Mouse (Mus musculus): ENCODE results near the gene Krt32. TPM values are rescaled to one million over a fixed set of nuclear protein-coding genes. Genes with fewer than 3 reads are reported as not detected.

Krt32 gene
- polyA plus RNA-seq, 1 experiment from 2014 or later = not detected

- 48% methylated on average over 9 of the region's 9 CpGs for WGBS (ENCODE audit: insufficient replicate concordance)
- no peak overlapping the region for H3K27ac ChIP-seq (ENCODE audit: low read depth)
- no peak for DNase-seq
These were observed 32.1 kb downstream of the Krt32 start for GRCm38 (mm10) chr11:100055686-100056655.

DNA sequence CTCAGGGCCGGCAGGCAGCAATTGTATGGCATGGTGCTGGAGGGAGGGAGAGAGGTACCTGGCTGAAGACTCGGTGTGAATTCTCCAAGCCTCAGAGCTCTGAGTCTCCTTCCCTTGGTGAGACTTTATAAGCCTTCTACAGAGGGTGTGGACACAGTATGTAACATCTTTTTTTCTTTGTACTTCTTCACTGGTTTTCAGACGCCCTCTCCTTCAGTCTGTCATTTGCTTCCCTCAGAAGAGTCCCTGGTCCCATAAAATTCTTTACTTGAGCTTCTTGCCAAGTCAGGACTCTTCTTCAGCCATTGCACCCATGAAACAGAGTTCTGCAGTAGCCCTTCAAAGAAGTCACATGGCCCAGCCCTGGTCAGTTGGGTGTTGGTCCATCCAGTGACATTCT is 37.6 kb downstream of the Krt32 start, which contains the start of gene Krt31:
Gene Krt31, minus strand, starts transcription at position 101 of the 400 bp plus-strand sequence.
- Histone ChIP-seq H3K36me3 (replicated peaks; ENCODE audit: insufficient read depth, low read length) (no peaks in the 10 kb centered on the region), H3K4me1 (ENCODE audit: insufficient read depth) (no peaks in the 10 kb centered on the region), H3K9ac (replicated peaks) (no peak within 1 kb of the TSS), H3K4me2 (ENCODE audit: low read depth, low read length) (no peak within 1 kb of the TSS), H3K9me3 (ENCODE audit: low read length) (no peaks in the 10 kb centered on the region), H3K27me3 (ENCODE audit: insufficient read depth, low read length) (no peaks in the 10 kb centered on the region), H3K27ac (ENCODE audit: low read depth) (no peak within 1 kb of the TSS), H3K4me3 (ENCODE audit: low read depth, low read length) (no peak within 1 kb of the TSS)
- DNase-seq (no peak), ATAC-seq (no peak)
- WGBS (ENCODE audit: insufficient replicate concordance) = 64% methylated on average over 3 of the region's 3 CpGs
- TF ChIP-seq CTCF (IDR thresholded peaks at IDR 0.05; ENCODE audit: low read depth) (no peak), EP300 (IDR thresholded peaks at IDR 0.05; ENCODE audit: low read depth) (no peak)

More at GRCm38 (mm10) chr11:100055686-100056655, 32.1 kb downstream of the Krt32 start:
- ATAC-seq = no peak
- Histone ChIP-seq H3K4me1 (ENCODE audit: insufficient read depth) (no peaks in the 10 kb centered on the region), H3K36me3 (replicated peaks; ENCODE audit: insufficient read depth, low read length) (no peaks in the 10 kb centered on the region), H3K27me3 (ENCODE audit: insufficient read depth, low read length) (no peaks in the 10 kb centered on the region), H3K4me3 (ENCODE audit: low read depth, low read length) (no peak overlapping the region), H3K9me3 (ENCODE audit: low read length) (no peaks in the 10 kb centered on the region), H3K4me2 (ENCODE audit: low read depth, low read length) (no peak overlapping the region), H3K9ac (replicated peaks) (no peak overlapping the region)
- no peak for TF ChIP-seq CTCF (IDR thresholded peaks at IDR 0.05; ENCODE audit: low read depth)
- no peak for TF ChIP-seq EP300 (IDR thresholded peaks at IDR 0.05; ENCODE audit: low read depth)

DNA sequence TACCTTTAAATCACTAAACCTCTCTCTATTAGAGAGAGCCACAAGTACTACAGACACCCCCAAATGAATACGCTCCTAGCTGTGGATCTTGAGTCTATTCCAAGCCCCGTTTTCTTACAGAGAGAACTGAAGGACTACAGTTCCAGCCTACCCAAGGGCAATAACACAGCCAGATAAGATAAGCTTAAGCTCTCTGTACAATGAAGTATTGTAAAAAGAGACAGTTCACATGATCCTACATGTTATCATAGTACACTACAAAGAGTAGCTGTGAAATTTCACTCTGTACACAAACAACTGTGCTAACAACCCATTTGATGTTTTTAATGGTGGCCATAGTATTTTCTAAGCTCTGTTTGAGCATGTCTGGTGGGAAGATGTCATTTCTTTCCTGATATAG is 40.8 kb downstream of the Krt32 start:
- Histone ChIP-seq H3K4me1 (ENCODE audit: insufficient read depth) (no peaks in the 10 kb centered on the region), H3K9ac (replicated peaks) (no peak overlapping the region), H3K4me3 (ENCODE audit: low read depth, low read length) (no peak overlapping the region), H3K4me2 (ENCODE audit: low read depth, low read length) (no peak overlapping the region), H3K9me3 (ENCODE audit: low read length) (no peaks in the 10 kb centered on the region), H3K27ac (ENCODE audit: low read depth) (no peak overlapping the region), H3K36me3 (replicated peaks; ENCODE audit: insufficient read depth, low read length) (no peaks in the 10 kb centered on the region), H3K27me3 (ENCODE audit: insufficient read depth, low read length) (no peaks in the 10 kb centered on the region)
- ATAC-seq (no peak), DNase-seq (no peak)
- TF ChIP-seq EP300 (IDR thresholded peaks at IDR 0.05; ENCODE audit: low read depth) = no peak
- TF ChIP-seq CTCF (IDR thresholded peaks at IDR 0.05; ENCODE audit: low read depth) = no peak
- 71% methylated on average over 2 of the region's 2 CpGs for WGBS (ENCODE audit: insufficient replicate concordance)

GRCm38 (mm10) chr11:100046303-100046866 is 41.6 kb downstream of the Krt32 start:
- 74% methylated on average over 6 of the region's 6 CpGs for WGBS (ENCODE audit: insufficient replicate concordance)
- H3K27ac ChIP-seq (ENCODE audit: low read depth) = no peak overlapping the region
- H3K36me3 ChIP-seq (replicated peaks; ENCODE audit: insufficient read depth, low read length) = no peaks in the 10 kb centered on the region
- DNase-seq (no peak), ATAC-seq (no peak)
- TF ChIP-seq CTCF (IDR thresholded peaks at IDR 0.05; ENCODE audit: low read depth) (no peak), EP300 (IDR thresholded peaks at IDR 0.05; ENCODE audit: low read depth) (no peak)
- no peak overlapping the region for H3K4me3 ChIP-seq (ENCODE audit: low read depth, low read length)
- no peak overlapping the region for H3K9ac ChIP-seq (replicated peaks)
- no peaks in the 10 kb centered on the region for H3K27me3 ChIP-seq (ENCODE audit: insufficient read depth, low read length)
- no peaks in the 10 kb centered on the region for H3K9me3 ChIP-seq (ENCODE audit: low read length)
- H3K4me2 ChIP-seq (ENCODE audit: low read depth, low read length) = no peak overlapping the region
- no peaks in the 10 kb centered on the region for H3K4me1 ChIP-seq (ENCODE audit: insufficient read depth)

GRCm38 (mm10) chr11:100041454-100041853 is 46.6 kb downstream of the Krt32 start, which contains the start of gene Krt34:
Krt34 (minus strand) TSS chr11:100041554.
- no peak within 1 kb of the TSS for H3K4me2 ChIP-seq (ENCODE audit: low read depth, low read length)
- H3K4me3 ChIP-seq (ENCODE audit: low read depth, low read length) = no peak within 1 kb of the TSS
- H3K27ac ChIP-seq (ENCODE audit: low read depth) = no peak within 1 kb of the TSS
- WGBS (ENCODE audit: insufficient replicate concordance) = 76% methylated on average over 6 of the region's 6 CpGs
- no peaks in the 10 kb centered on the region for H3K4me1 ChIP-seq (ENCODE audit: insufficient read depth)
- no peak within 1 kb of the TSS for H3K9ac ChIP-seq (replicated peaks)
- TF ChIP-seq EP300 (IDR thresholded peaks at IDR 0.05; ENCODE audit: low read depth) = no peak
- DNase-seq = no peak
- no peak for ATAC-seq
- no peaks in the 10 kb centered on the region for H3K27me3 ChIP-seq (ENCODE audit: insufficient read depth, low read length)
- no peaks in the 10 kb centered on the region for H3K9me3 ChIP-seq (ENCODE audit: low read length)
- no peaks in the 10 kb centered on the region for H3K36me3 ChIP-seq (replicated peaks; ENCODE audit: insufficient read depth, low read length)

Other genes starting within 250 kb of the Krt32 start
- gene Krtap4-16, start 236.6 kb downstream of the Krt32 start, polyA plus RNA-seq (2015; fragmentation: Nextera tagmentation; extraction: Ambion mirVana) = not detected in 2 replicates
- not detected in 2 replicates for gene Gm11568, start 230.3 kb downstream of the Krt32 start, polyA plus RNA-seq (2015; fragmentation: Nextera tagmentation; extraction: Ambion mirVana)
- gene Gm11559, start 223.8 kb downstream of the Krt32 start, polyA plus RNA-seq (2015; fragmentation: Nextera tagmentation; extraction: Ambion mirVana) = not detected in 2 replicates
- gene Krtap9-1, start 214.8 kb downstream of the Krt32 start, polyA plus RNA-seq (2015; fragmentation: Nextera tagmentation; extraction: Ambion mirVana) = not detected in 2 replicates
- not detected in 2 replicates for gene Gm11567, start 209.0 kb downstream of the Krt32 start, polyA plus RNA-seq (2015; fragmentation: Nextera tagmentation; extraction: Ambion mirVana)
- not detected in 2 replicates for gene Krtap31-1, start 180.3 kb downstream of the Krt32 start, polyA plus RNA-seq (2015; fragmentation: Nextera tagmentation; extraction: Ambion mirVana)
- not detected in 2 replicates for gene Gm11565, start 173.5 kb downstream of the Krt32 start, polyA plus RNA-seq (2015; fragmentation: Nextera tagmentation; extraction: Ambion mirVana)
- not detected in 2 replicates for gene Krtap31-2, start 151.9 kb downstream of the Krt32 start, polyA plus RNA-seq (2015; fragmentation: Nextera tagmentation; extraction: Ambion mirVana)
- not detected in 2 replicates for gene Krtap9-5, start 139.8 kb downstream of the Krt32 start, polyA plus RNA-seq (2015; fragmentation: Nextera tagmentation; extraction: Ambion mirVana)
- not detected in 2 replicates for gene Krtap29-1, start 109.2 kb downstream of the Krt32 start, polyA plus RNA-seq (2015; fragmentation: Nextera tagmentation; extraction: Ambion mirVana)
- gene Krtap16-1, start 101.6 kb downstream of the Krt32 start, polyA plus RNA-seq (2015; fragmentation: Nextera tagmentation; extraction: Ambion mirVana) = not detected in 2 replicates
- not detected in 2 replicates for gene Krtap17-1, start 94.2 kb downstream of the Krt32 start, polyA plus RNA-seq (2015; fragmentation: Nextera tagmentation; extraction: Ambion mirVana)
- gene Krt33a, start 72.0 kb downstream of the Krt32 start, polyA plus RNA-seq (2015; fragmentation: Nextera tagmentation; extraction: Ambion mirVana) = not detected in 2 replicates
- not detected in 2 replicates for gene Krt33b, start 58.4 kb downstream of the Krt32 start, polyA plus RNA-seq (2015; fragmentation: Nextera tagmentation; extraction: Ambion mirVana)
- gene Krt34, start 46.7 kb downstream of the Krt32 start, polyA plus RNA-seq (2015; fragmentation: Nextera tagmentation; extraction: Ambion mirVana) = not detected in 2 replicates
- not detected in 2 replicates for gene Krt31, start 37.7 kb downstream of the Krt32 start, polyA plus RNA-seq (2015; fragmentation: Nextera tagmentation; extraction: Ambion mirVana)
- gene Krt35, start 8.0 kb upstream of the Krt32 start, polyA plus RNA-seq (2015; fragmentation: Nextera tagmentation; extraction: Ambion mirVana) = not detected in 2 replicates
- not detected in 2 replicates for gene Krt36, start 17.4 kb upstream of the Krt32 start, polyA plus RNA-seq (2015; fragmentation: Nextera tagmentation; extraction: Ambion mirVana)
- gene Krt13, start 33.3 kb upstream of the Krt32 start, polyA plus RNA-seq (2015; fragmentation: Nextera tagmentation; extraction: Ambion mirVana) = not detected in 2 replicates
- 0.11 TPM in 1 of 2 replicates, not detected in the other for gene Krt15, start 47.7 kb upstream of the Krt32 start, polyA plus RNA-seq (2015; fragmentation: Nextera tagmentation; extraction: Ambion mirVana)
- 5.5 and 7.8 TPM in 2 replicates for gene Krt19, start 60.4 kb upstream of the Krt32 start, polyA plus RNA-seq (2015; fragmentation: Nextera tagmentation; extraction: Ambion mirVana)
- gene Krt9, start 105.0 kb upstream of the Krt32 start, polyA plus RNA-seq (2015; fragmentation: Nextera tagmentation; extraction: Ambion mirVana) = not detected in 2 replicates
- gene Krt14, start 119.3 kb upstream of the Krt32 start, polyA plus RNA-seq (2015; fragmentation: Nextera tagmentation; extraction: Ambion mirVana) = 0.32 and 1.2 TPM in 2 replicates
- not detected in 2 replicates for gene Krt16, start 160.7 kb upstream of the Krt32 start, polyA plus RNA-seq (2015; fragmentation: Nextera tagmentation; extraction: Ambion mirVana)
- gene Krt17, start 172.8 kb upstream of the Krt32 start, polyA plus RNA-seq (2015; fragmentation: Nextera tagmentation; extraction: Ambion mirVana) = 0.08 and 0.09 TPM in 2 replicates
- not detected in 2 replicates for gene Krt42, start 181.6 kb upstream of the Krt32 start, polyA plus RNA-seq (2015; fragmentation: Nextera tagmentation; extraction: Ambion mirVana)
- gene Eif1, start 231.7 kb upstream of the Krt32 start, polyA plus RNA-seq (2015; fragmentation: Nextera tagmentation; extraction: Ambion mirVana) = 1,752 and 1,956 TPM in 2 replicates
- not detected in 2 replicates for gene Gast, start 246.2 kb upstream of the Krt32 start, polyA plus RNA-seq (2015; fragmentation: Nextera tagmentation; extraction: Ambion mirVana)

All from liver, postnatal 0 days (tissue).